Mouse (Mus musculus) limb, embryonic 12.5 days (tissue): ENCODE measurements around the gene Slc35g3. TPM values are rescaled to one million over a fixed set of nuclear protein-coding genes. Genes with fewer than 3 reads are reported as not detected.

ENCODE experiments used
- ATAC-seq: fragments of 200-750 bp; cut with Nextera tagmentation; 2 replicates; pipeline ENCODE4 v1.8.0; 2017; ENCODE audit warnings: low read depth, moderate TSS enrichment; ENCODE audit not compliant: insufficient number of reproducible peaks, insufficient read depth, low FRiP score, low TSS enrichment
- H3K27ac ChIP-seq: fragments of 300-500 bp; sonication (generic); 2 replicates; pipeline ENCODE4 v1.5.1; 2016; ENCODE audit warnings: mild to moderate bottlenecking, moderate library complexity
- H3K27me3 ChIP-seq: fragments of 300-500 bp; sonication (generic); 2 replicates; pipeline ENCODE4 v1.6.1; 2016; ENCODE audit warnings: mild to moderate bottlenecking, moderate library complexity
- H3K36me3 ChIP-seq: fragments of 300-500 bp; sonication (generic); 2 replicates; pipeline ENCODE4 v1.6.1; 2016; ENCODE audit warnings: mild to moderate bottlenecking, moderate library complexity
- H3K4me1 ChIP-seq: fragments of 300-500 bp; sonication (generic); replicated peaks from 2 replicates; pipeline ENCODE4 v1.6.1; 2016
- H3K4me2 ChIP-seq: fragments of 300-500 bp; sonication (generic); 2 replicates; pipeline ENCODE4 v1.6.1; 2016; ENCODE audit warnings: mild to moderate bottlenecking, moderate library complexity
- H3K4me3 ChIP-seq: fragments of 300-500 bp; sonication (generic); replicated peaks from 2 replicates; pipeline ENCODE4 v1.5.1; 2016; ENCODE audit warnings: mild to moderate bottlenecking
- H3K9ac ChIP-seq: fragments of 300-500 bp; sonication (generic); replicated peaks from 2 replicates; pipeline ENCODE4 v1.6.1; 2016; ENCODE audit warnings: mild to moderate bottlenecking, moderate library complexity
- H3K9me3 ChIP-seq: fragments of 300-500 bp; sonication (generic); 2 replicates; pipeline ENCODE4 v1.6.1; 2016; ENCODE audit warnings: mild to moderate bottlenecking, moderate library complexity
- WGBS: fragments of 180-500 bp; shearing (Covaris S2); methylation state at CpG from one replicate; pipeline ENCODE4 v1.1.7; 2016; 5-methylcytosine and 5-hydroxymethylcytosine counted together
- polyA plus RNA-seq: library from polyadenylated mRNA; unstranded; fragments of >200 nt; fragmentation: Nextera tagmentation; extraction: Ambion mirVana; gene quantifications from 2 replicates; pipeline ENCODE4 v1.2.1, GENCODE M21; 2016

Gene Slc35g3
- 0.13 and 0.18 TPM in 2 replicates for polyA plus RNA-seq

DNA sequence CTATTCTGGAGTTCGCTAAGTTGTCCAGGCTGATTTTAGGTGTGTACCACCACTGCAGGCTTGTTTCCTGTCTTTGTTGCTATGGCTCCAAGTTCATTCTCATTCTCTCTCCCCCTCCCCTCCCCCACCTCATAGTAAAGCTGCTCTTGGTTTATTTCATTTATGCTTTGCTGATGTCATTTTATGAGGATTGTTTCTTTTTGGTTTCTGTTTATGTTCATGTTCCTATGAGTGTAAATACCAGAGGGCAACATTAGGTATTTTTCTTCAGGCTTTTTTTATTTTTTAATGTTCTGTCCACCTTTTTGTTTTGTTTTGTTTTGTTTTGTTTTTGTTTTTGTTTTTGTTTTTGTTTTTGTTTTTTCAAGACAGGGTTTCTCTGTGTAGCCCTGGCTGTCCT is at the start of gene Slc35g3:
Gene Slc35g3, minus strand, starts transcription at position 101 of the 400 bp plus-strand sequence.
- Histone ChIP-seq H3K4me1 (peaks cover 30% of the 10 kb centered on the region), H3K27me3 (no peaks in the 10 kb centered on the region), H3K4me3 (no peak within 1 kb of the TSS), H3K9me3 (no peaks in the 10 kb centered on the region), H3K9ac (no peak within 1 kb of the TSS), H3K36me3 (no peaks in the 10 kb centered on the region), H3K4me2 (no peak within 1 kb of the TSS), H3K27ac (peak within 1 kb of the TSS; percentile 98; the same call in 1 of the 2 replicates)
- no peak for ATAC-seq
- 59% methylated on average over 1 of the region's 1 CpGs for WGBS

DNA sequence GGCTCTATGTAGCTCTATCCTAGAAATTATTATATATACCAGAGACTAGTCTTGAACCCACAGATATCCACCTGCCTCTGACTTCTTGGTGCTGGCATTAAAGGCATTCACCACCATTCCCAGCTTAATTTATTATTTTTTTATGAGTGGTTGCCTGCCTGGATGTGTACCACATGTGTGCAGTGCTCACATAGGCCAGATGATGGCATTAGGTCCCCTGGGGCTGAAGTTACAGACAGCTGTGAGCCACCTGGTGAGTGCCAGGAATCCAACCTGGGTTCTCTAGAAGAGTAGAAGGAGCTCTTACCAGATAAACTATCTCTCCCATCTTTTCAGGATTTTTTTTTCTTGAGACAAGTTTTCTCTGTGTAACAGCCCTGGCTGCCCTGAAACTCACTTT is 48.5 kb upstream of the Slc35g3 start:
- H3K9me3 ChIP-seq, result peaks cover 9% of the 10 kb centered on the region
- H3K27me3 ChIP-seq, result peaks cover 27% of the 10 kb centered on the region
- no peaks in the 10 kb centered on the region for H3K4me1 ChIP-seq
- no peak overlapping the region for H3K27ac ChIP-seq
- no peak overlapping the region for H3K4me2 ChIP-seq
- H3K36me3 ChIP-seq, result no peaks in the 10 kb centered on the region
- H3K4me3 ChIP-seq, result no peak overlapping the region
- ATAC-seq, result no peak
- H3K9ac ChIP-seq, result no peak overlapping the region

DNA sequence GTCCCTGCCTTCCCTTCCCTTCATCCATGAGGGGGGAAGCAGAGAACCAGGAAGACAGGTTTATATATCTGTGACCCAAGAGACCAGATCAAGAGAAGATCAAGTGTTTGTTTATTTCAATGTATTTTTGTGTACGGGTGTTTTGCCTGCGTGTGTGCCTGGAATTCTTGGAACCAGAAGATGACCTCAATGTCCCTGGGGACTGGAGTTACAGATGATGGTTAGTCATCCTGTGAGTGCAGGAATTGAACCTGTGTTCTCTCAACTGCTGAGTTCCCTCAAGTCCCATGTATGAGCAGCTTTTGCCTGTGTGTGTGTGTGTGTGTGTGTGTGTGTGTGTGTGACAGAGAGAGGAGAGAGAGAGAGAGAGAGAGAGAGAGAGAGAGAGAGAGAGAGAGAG is 45.9 kb upstream of the Slc35g3 start:
- ATAC-seq, result no peak
- Histone ChIP-seq H3K27ac (no peak overlapping the region), H3K27me3 (peaks cover 53% of the 10 kb centered on the region), H3K4me2 (no peak overlapping the region), H3K9ac (no peak overlapping the region), H3K36me3 (no peaks in the 10 kb centered on the region), H3K9me3 (peaks cover 9% of the 10 kb centered on the region), H3K4me1 (peaks cover 26% of the 10 kb centered on the region), H3K4me3 (no peak overlapping the region)
- WGBS, result 77% methylated on average over 2 of the region's 2 CpGs

DNA sequence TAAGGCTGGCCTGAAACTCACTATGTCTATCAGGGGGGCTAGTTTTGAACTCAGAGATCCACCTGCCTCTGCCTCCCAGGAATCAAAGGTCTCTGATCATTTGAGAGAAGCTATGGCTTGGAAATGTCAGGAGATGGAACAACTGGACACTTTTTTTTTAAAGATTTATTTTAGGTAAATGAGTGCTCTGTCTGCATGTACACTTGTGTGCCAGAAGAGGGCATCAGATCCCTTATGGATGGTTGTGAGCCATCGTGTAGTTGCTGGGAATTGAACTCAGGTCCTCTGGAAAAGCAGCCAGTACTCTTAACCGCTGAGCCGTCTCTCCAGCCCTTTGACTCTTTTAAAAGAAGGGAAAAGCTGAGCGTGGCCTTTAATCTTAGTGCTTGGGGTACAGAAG is 44.6 kb upstream of the Slc35g3 start:
- no peak overlapping the region for H3K4me3 ChIP-seq
- WGBS, result 78% methylated on average over 4 of the region's 4 CpGs
- no peak overlapping the region for H3K9ac ChIP-seq
- H3K27ac ChIP-seq, result no peak overlapping the region
- ATAC-seq, result no peak
- H3K9me3 ChIP-seq, result peaks cover 9% of the 10 kb centered on the region
- no peaks in the 10 kb centered on the region for H3K36me3 ChIP-seq
- peaks cover 66% of the 10 kb centered on the region for H3K27me3 ChIP-seq
- peaks cover 38% of the 10 kb centered on the region for H3K4me1 ChIP-seq
- no peak overlapping the region for H3K4me2 ChIP-seq

DNA sequence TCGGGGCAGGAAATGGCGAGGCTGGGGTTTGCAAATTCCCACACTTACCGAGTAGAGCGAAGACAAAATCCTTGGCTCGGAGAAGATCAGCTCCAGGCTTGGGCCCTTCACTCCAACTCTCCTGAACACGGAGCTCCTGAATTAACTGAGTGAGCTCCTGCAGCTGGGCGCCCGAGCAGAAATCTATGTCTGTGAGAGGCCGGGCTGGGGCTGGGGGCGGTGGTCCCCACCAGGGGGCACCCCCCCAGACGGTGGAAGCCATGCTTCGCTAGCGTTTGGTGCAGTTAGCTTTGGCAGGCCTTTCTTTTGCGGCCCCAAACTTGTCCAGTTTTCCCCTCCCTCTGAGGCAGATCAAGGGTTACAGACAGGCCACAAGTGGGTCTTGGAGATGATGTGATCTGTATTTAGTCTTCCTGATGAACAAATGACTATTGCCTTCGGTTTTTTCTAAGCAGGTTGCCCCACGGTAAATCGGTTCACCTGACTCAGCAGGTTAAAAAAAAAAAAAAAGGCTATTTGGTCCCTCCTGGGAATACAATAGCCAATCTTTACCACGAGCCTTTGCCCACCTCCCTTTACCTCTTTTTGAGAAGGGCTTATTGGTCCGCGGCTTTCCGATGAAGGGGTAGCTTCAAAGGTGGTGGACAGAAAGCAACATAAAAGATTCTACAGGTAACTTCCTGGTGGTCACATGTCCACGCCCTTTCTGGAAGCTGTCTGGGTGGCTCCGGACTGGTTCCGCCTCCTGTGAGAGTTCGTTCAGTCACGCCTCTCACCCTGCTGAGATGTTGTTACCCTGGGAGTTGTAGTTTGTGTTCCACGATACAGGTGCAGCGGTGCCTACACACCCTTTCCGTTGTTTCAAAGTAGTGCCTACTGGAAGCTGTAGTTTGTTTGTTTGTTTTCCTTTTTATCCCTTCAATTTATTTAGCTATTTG is 43.5 kb upstream of the Slc35g3 start, which contains the start of gene Tmem102:
Gene Tmem102, minus strand, starts transcription at position 653 of the 938 bp plus-strand sequence.
- no peak within 1 kb of the TSS for H3K27ac ChIP-seq
- no peak for ATAC-seq
- peaks cover 9% of the 10 kb centered on the region for H3K9me3 ChIP-seq
- no peaks in the 10 kb centered on the region for H3K36me3 ChIP-seq
- peaks cover 47% of the 10 kb centered on the region for H3K4me1 ChIP-seq
- 6% methylated on average over 29 of the region's 29 CpGs for WGBS
- peaks cover 77% of the 10 kb centered on the region for H3K27me3 ChIP-seq
- peak within 1 kb of the TSS; percentile 57 for H3K4me3 ChIP-seq
- H3K4me2 ChIP-seq, result peak within 1 kb of the TSS; percentile 92
- 0 out of 2 replicates have a peak within 1 kb of the TSS, but pooled peaks have one; percentile 9 for H3K9ac ChIP-seq

DNA sequence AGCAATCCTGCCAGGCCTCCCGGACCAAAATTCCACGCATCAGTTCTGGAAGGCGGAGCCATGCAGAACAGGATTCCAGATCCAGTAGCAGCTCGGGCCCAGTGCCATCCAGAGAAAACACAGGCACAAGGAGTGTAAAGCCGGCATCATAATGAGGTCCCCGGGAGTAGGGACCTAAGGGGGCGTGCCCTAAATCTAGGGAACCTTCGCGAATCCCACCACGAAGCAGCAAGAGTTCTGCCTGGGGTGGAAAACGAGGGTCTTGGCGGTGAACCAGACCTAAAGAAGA is 42.8 kb upstream of the Slc35g3 start:
- no peak for ATAC-seq
- H3K9ac ChIP-seq, result 0 out of 2 replicates have a peak overlapping the region, but pooled peaks have one; percentile 9
- peak overlapping the region; percentile 92 for H3K4me2 ChIP-seq
- H3K36me3 ChIP-seq, result no peaks in the 10 kb centered on the region
- H3K4me1 ChIP-seq, result peaks cover 54% of the 10 kb centered on the region
- peak overlapping the region; percentile 57 for H3K4me3 ChIP-seq
- no peak overlapping the region for H3K27ac ChIP-seq
- peaks cover 84% of the 10 kb centered on the region for H3K27me3 ChIP-seq
- peaks cover 9% of the 10 kb centered on the region for H3K9me3 ChIP-seq
- WGBS, result 3% methylated on average over 12 of the region's 12 CpGs

GRCm38 (mm10) chr11:69803786-69804651 is 42.3 kb upstream of the Slc35g3 start:
- Histone ChIP-seq H3K27me3 (peaks cover 90% of the 10 kb centered on the region), H3K9ac (peak overlapping the region; percentile 52), H3K4me1 (peaks cover 58% of the 10 kb centered on the region), H3K4me3 (peak overlapping the region; percentile 57), H3K9me3 (peaks cover 9% of the 10 kb centered on the region), H3K36me3 (no peaks in the 10 kb centered on the region), H3K27ac (no peak overlapping the region), H3K4me2 (peak overlapping the region; percentile 92)
- ATAC-seq, result peak; percentile 40
- WGBS, result 2% methylated on average over 60 of the region's 60 CpGs

GRCm38 (mm10) chr11:69803328-69803727 is 41.6 kb upstream of the Slc35g3 start:
- H3K36me3 ChIP-seq, result no peaks in the 10 kb centered on the region

GRCm38 (mm10) chr11:69802648-69803105 is 40.9 kb upstream of the Slc35g3 start:
- WGBS, result under 1% methylated on average over 33 of the region's 33 CpGs
- Histone ChIP-seq H3K9me3 (peaks cover 9% of the 10 kb centered on the region), H3K4me2 (peak overlapping the region; percentile 92), H3K27ac (no peak overlapping the region), H3K9ac (peak overlapping the region; percentile 63), H3K4me1 (peaks cover 58% of the 10 kb centered on the region), H3K27me3 (peaks cover 98% of the 10 kb centered on the region), H3K36me3 (no peaks in the 10 kb centered on the region), H3K4me3 (peak overlapping the region; percentile 57)
- no peak for ATAC-seq

More at GRCm38 (mm10) chr11:69803328-69803727, 41.6 kb upstream of the Slc35g3 start:
- H3K4me2 ChIP-seq, result peak overlapping the region; percentile 92
- whole genome bisulfite sequencing, result 2% methylated on average over 12 of the region's 12 CpGs
- H3K4me3 ChIP-seq, result peak overlapping the region; percentile 57
- H3K4me1 ChIP-seq, result peaks cover 58% of the 10 kb centered on the region
- no peak overlapping the region for H3K27ac ChIP-seq
- peaks cover 97% of the 10 kb centered on the region for H3K27me3 ChIP-seq
- H3K9me3 ChIP-seq, result peaks cover 9% of the 10 kb centered on the region
- peak overlapping the region; percentile 52 for H3K9ac ChIP-seq
- no peak for ATAC-seq

DNA sequence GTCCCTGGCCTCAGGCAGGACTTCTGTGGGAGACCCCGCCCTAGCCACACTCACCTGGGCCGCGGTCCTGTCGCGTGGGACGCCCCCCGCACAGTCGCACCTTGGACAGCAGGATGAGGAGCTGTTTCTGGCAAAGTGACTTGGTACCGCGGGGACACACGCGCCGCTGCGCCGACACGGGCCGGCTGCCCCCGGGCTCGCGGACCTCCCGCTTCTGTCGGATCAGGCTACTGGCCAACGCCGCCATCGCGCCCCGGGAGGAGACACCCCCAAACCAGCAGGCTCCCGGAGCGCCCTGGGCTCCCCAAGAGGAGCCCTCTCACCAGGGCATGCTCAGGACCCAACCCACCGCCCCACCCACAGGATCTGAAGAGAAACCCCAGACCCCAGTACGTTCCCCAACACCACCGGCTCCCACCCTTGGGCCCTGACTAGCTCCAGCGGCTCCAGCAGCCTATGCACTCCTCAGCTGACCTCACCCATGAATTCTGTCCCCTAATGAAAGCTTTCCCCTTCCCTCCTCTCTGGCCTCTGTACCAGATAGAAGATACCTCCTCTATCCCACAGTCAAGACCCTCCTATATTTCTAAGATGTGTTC is 39.7 kb upstream of the Slc35g3 start, which contains the start of gene Fgf11:
Gene Fgf11, minus strand, starts transcription at position 479 of the 599 bp plus-strand sequence.
- WGBS, result 1% methylated on average over 33 of the region's 33 CpGs
- peak within 1 kb of the TSS; percentile 47 for H3K27ac ChIP-seq
- H3K9me3 ChIP-seq, result peaks cover 6% of the 10 kb centered on the region
- peak within 1 kb of the TSS; percentile 92 for H3K4me2 ChIP-seq
- H3K9ac ChIP-seq, result peak within 1 kb of the TSS; percentile 68
- peaks cover 99% of the 10 kb centered on the region for H3K27me3 ChIP-seq
- H3K4me3 ChIP-seq, result peak within 1 kb of the TSS; percentile 57
- no peaks in the 10 kb centered on the region for H3K36me3 ChIP-seq
- H3K4me1 ChIP-seq, result peaks cover 58% of the 10 kb centered on the region
- ATAC-seq, result no peak
